Mouse (Mus musculus): ENCODE measurements at regions not wholly inside any gene's neighbourhood (a gene's known extent, or its start where the extent isn't known, plus 50 kb on each side); places are given as distances from the start of the nearest gene placed in this dataset.

- Histone ChIP-seq H3K4me2 (ENCODE audit: low read depth, low read length, severe bottlenecking) (no peak overlapping the region), H3K9ac (ENCODE audit: low read length) (no peak overlapping the region), H3K4me1 (replicated peaks; ENCODE audit: control insufficient read depth, insufficient read depth, low read length) (no peaks in the 10 kb centered on the region), H3K27me3 (ENCODE audit: control insufficient read depth, insufficient read depth, low read length) (no peaks in the 10 kb centered on the region), H3K36me3 (ENCODE audit: control insufficient read depth, insufficient read depth, low read length) (no peaks in the 10 kb centered on the region), H3K9me3 (ENCODE audit: control insufficient read depth, low read length) (no peaks in the 10 kb centered on the region), H3K4me3 (ENCODE audit: low read depth, low read length) (no peak overlapping the region), H3K27ac (ENCODE audit: low read depth, low read length) (no peak overlapping the region)
- no peak for DNase-seq (ENCODE audit: low spot score)
- 63% methylated on average over 3 of the region's 3 CpGs for WGBS
- no peak for ATAC-seq (replicated peaks; ENCODE audit: low FRiP score)
Measured at GRCm38 (mm10) chr16:97234321-97234720, 63.8 kb upstream of the Dscam start.

DNA sequence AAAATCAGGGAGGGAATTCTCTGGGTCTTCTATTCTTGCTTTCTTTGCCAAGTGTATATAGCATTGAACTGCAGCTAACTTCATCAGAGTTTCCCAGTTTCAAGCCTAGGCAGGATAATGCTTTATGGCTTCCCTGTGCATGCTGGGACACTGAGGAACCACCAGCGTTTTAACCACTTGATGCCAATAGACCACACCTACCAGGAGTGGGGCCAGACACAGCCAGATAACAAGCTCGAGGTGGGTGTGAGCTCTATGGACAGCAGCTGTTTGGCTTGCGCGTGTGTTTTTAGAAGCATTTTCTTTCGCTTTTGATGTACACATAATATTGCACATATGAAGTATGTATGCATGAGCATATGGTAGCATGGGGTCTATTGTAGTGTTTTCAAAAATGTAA is 69.1 kb upstream of the Dscam start:
- DNase-seq (ENCODE audit: low spot score) = no peak
- no peak overlapping the region for H3K4me3 ChIP-seq (ENCODE audit: low read depth, low read length)
- 79% methylated on average over 5 of the region's 5 CpGs for WGBS

DNA sequence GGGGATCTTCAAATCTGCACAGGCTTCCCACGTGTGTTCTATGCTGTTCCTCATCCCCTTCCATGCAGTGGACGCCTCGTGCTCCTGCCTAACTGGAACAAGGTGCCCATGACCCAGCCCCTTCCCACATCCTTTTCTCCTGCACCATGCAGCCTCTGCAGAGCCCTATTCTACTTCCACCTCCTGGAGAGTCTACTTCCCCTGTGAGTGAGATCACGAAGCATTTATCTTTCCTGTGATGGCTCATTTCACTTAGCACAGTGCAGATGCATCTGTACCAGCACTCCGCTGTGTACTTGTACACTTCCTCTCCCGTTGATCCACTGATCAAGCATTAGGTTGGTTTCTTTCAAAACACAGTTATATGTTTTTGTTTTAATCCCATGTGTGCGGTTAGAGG is 69.5 kb upstream of the Dscam start:
- no peaks in the 10 kb centered on the region for H3K4me1 ChIP-seq (replicated peaks; ENCODE audit: control insufficient read depth, insufficient read depth, low read length)
- H3K9ac ChIP-seq (ENCODE audit: low read length) = no peak overlapping the region
- H3K4me2 ChIP-seq (ENCODE audit: low read depth, low read length, severe bottlenecking) = no peak overlapping the region
- no peaks in the 10 kb centered on the region for H3K9me3 ChIP-seq (ENCODE audit: control insufficient read depth, low read length)
- H3K36me3 ChIP-seq (ENCODE audit: control insufficient read depth, insufficient read depth, low read length) = no peaks in the 10 kb centered on the region
- no peak overlapping the region for H3K27ac ChIP-seq (ENCODE audit: low read depth, low read length)
- H3K4me3 ChIP-seq (ENCODE audit: low read depth, low read length) = no peak overlapping the region
- WGBS = 83% methylated on average over 7 of the region's 7 CpGs
- no peak for DNase-seq (ENCODE audit: low spot score)
- no peak for ATAC-seq (replicated peaks; ENCODE audit: low FRiP score)
- H3K27me3 ChIP-seq (ENCODE audit: control insufficient read depth, insufficient read depth, low read length) = no peaks in the 10 kb centered on the region

More for the DNA sequence above, 69.1 kb upstream of the Dscam start:
- H3K9ac ChIP-seq (ENCODE audit: low read length) = no peak overlapping the region
- H3K27me3 ChIP-seq (ENCODE audit: control insufficient read depth, insufficient read depth, low read length) = no peaks in the 10 kb centered on the region
- H3K9me3 ChIP-seq (ENCODE audit: control insufficient read depth, low read length) = no peaks in the 10 kb centered on the region
- H3K36me3 ChIP-seq (ENCODE audit: control insufficient read depth, insufficient read depth, low read length) = no peaks in the 10 kb centered on the region
- H3K4me1 ChIP-seq (replicated peaks; ENCODE audit: control insufficient read depth, insufficient read depth, low read length) = no peaks in the 10 kb centered on the region
- H3K4me2 ChIP-seq (ENCODE audit: low read depth, low read length, severe bottlenecking) = no peak overlapping the region
- no peak overlapping the region for H3K27ac ChIP-seq (ENCODE audit: low read depth, low read length)
- ATAC-seq (replicated peaks; ENCODE audit: low FRiP score) = no peak

- no peak for DNase-seq (ENCODE audit: low spot score)
- Histone ChIP-seq H3K4me3 (ENCODE audit: low read depth, low read length) (no peak overlapping the region), H3K9ac (ENCODE audit: low read length) (no peak overlapping the region), H3K27me3 (ENCODE audit: control insufficient read depth, insufficient read depth, low read length) (no peaks in the 10 kb centered on the region), H3K4me2 (ENCODE audit: low read depth, low read length, severe bottlenecking) (no peak overlapping the region), H3K27ac (ENCODE audit: low read depth, low read length) (no peak overlapping the region), H3K36me3 (ENCODE audit: control insufficient read depth, insufficient read depth, low read length) (no peaks in the 10 kb centered on the region), H3K9me3 (ENCODE audit: control insufficient read depth, low read length) (no peaks in the 10 kb centered on the region), H3K4me1 (replicated peaks; ENCODE audit: control insufficient read depth, insufficient read depth, low read length) (no peaks in the 10 kb centered on the region)
- no peak for ATAC-seq (replicated peaks; ENCODE audit: low FRiP score)
- WGBS = 81% methylated on average over 8 of the region's 8 CpGs
Measured at GRCm38 (mm10) chr16:97240859-97241360, 70.4 kb upstream of the Dscam start.

- no peak overlapping the region for H3K27ac ChIP-seq (ENCODE audit: low read depth, low read length)
- H3K9me3 ChIP-seq (ENCODE audit: control insufficient read depth, low read length) = no peaks in the 10 kb centered on the region
- ATAC-seq (replicated peaks; ENCODE audit: low FRiP score) = no peak
- no peak for DNase-seq (ENCODE audit: low spot score)
- no peak overlapping the region for H3K4me3 ChIP-seq (ENCODE audit: low read depth, low read length)
- no peaks in the 10 kb centered on the region for H3K4me1 ChIP-seq (replicated peaks; ENCODE audit: control insufficient read depth, insufficient read depth, low read length)
- no peaks in the 10 kb centered on the region for H3K27me3 ChIP-seq (ENCODE audit: control insufficient read depth, insufficient read depth, low read length)
- no peaks in the 10 kb centered on the region for H3K36me3 ChIP-seq (ENCODE audit: control insufficient read depth, insufficient read depth, low read length)
- H3K4me2 ChIP-seq (ENCODE audit: low read depth, low read length, severe bottlenecking) = no peak overlapping the region
- H3K9ac ChIP-seq (ENCODE audit: low read length) = no peak overlapping the region
Measured at GRCm38 (mm10) chr16:97241639-97242038, 71.1 kb upstream of the Dscam start.

DNA sequence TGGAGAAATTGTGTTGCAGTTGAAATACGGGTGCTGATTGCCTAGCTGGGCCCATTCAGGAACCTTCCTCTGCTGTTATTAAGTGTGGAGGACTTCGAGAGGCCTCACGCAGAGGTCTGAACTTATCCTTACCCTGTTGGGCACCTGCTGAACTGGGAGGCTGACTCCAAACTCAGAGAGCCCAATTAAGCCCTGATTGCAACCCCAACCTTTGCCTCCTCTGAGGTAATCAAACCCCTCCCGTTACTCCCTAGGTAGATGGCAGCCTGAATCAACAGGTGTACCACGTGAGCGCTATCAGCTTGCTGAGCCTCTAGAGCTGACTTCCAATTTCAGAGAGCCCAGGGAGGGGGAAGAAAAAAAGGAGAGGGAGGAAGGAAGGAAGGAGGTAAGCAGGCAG is 79.9 kb upstream of the Dscam start:
- no peaks in the 10 kb centered on the region for H3K27me3 ChIP-seq (ENCODE audit: control insufficient read depth, insufficient read depth, low read length)
- no peak for DNase-seq (ENCODE audit: low spot score)

GRCm38 (mm10) chr16:97252551-97252950 is 82.0 kb upstream of the Dscam start:
- H3K9me3 ChIP-seq (ENCODE audit: control insufficient read depth, low read length) = no peaks in the 10 kb centered on the region
- H3K9ac ChIP-seq (ENCODE audit: low read length) = no peak overlapping the region
- no peak overlapping the region for H3K4me3 ChIP-seq (ENCODE audit: low read depth, low read length)
- WGBS = 81% methylated on average over 1 of the region's 1 CpGs
- ATAC-seq (replicated peaks; ENCODE audit: low FRiP score) (no peak), DNase-seq (ENCODE audit: low spot score) (no peak)
- H3K27ac ChIP-seq (ENCODE audit: low read depth, low read length) = no peak overlapping the region
- H3K36me3 ChIP-seq (ENCODE audit: control insufficient read depth, insufficient read depth, low read length) = no peaks in the 10 kb centered on the region
- no peak overlapping the region for H3K4me2 ChIP-seq (ENCODE audit: low read depth, low read length, severe bottlenecking)
- H3K27me3 ChIP-seq (ENCODE audit: control insufficient read depth, insufficient read depth, low read length) = no peaks in the 10 kb centered on the region
- H3K4me1 ChIP-seq (replicated peaks; ENCODE audit: control insufficient read depth, insufficient read depth, low read length) = no peaks in the 10 kb centered on the region

More for the DNA sequence above, 79.9 kb upstream of the Dscam start:
- Histone ChIP-seq H3K36me3 (ENCODE audit: control insufficient read depth, insufficient read depth, low read length) (no peaks in the 10 kb centered on the region), H3K4me2 (ENCODE audit: low read depth, low read length, severe bottlenecking) (no peak overlapping the region), H3K27ac (ENCODE audit: low read depth, low read length) (no peak overlapping the region), H3K4me3 (ENCODE audit: low read depth, low read length) (no peak overlapping the region), H3K4me1 (replicated peaks; ENCODE audit: control insufficient read depth, insufficient read depth, low read length) (no peaks in the 10 kb centered on the region), H3K9ac (ENCODE audit: low read length) (no peak overlapping the region), H3K9me3 (ENCODE audit: control insufficient read depth, low read length) (no peaks in the 10 kb centered on the region)
- ATAC-seq (replicated peaks; ENCODE audit: low FRiP score) = no peak
- WGBS = 68% methylated on average over 6 of the region's 6 CpGs

- H3K27ac ChIP-seq (ENCODE audit: low read depth, low read length) = no peak overlapping the region
- DNase-seq (ENCODE audit: low spot score) (no peak), ATAC-seq (replicated peaks; ENCODE audit: low FRiP score) (no peak)
- no peaks in the 10 kb centered on the region for H3K4me1 ChIP-seq (replicated peaks; ENCODE audit: control insufficient read depth, insufficient read depth, low read length)
- 55% methylated on average over 2 of the region's 2 CpGs for WGBS
- H3K4me3 ChIP-seq (ENCODE audit: low read depth, low read length) = no peak overlapping the region
- no peak overlapping the region for H3K4me2 ChIP-seq (ENCODE audit: low read depth, low read length, severe bottlenecking)
- no peak overlapping the region for H3K9ac ChIP-seq (ENCODE audit: low read length)
- no peaks in the 10 kb centered on the region for H3K27me3 ChIP-seq (ENCODE audit: control insufficient read depth, insufficient read depth, low read length)
- no peaks in the 10 kb centered on the region for H3K9me3 ChIP-seq (ENCODE audit: control insufficient read depth, low read length)
- no peaks in the 10 kb centered on the region for H3K36me3 ChIP-seq (ENCODE audit: control insufficient read depth, insufficient read depth, low read length)
Measured at GRCm38 (mm10) chr16:97252997-97253635, 82.6 kb upstream of the Dscam start.

DNA sequence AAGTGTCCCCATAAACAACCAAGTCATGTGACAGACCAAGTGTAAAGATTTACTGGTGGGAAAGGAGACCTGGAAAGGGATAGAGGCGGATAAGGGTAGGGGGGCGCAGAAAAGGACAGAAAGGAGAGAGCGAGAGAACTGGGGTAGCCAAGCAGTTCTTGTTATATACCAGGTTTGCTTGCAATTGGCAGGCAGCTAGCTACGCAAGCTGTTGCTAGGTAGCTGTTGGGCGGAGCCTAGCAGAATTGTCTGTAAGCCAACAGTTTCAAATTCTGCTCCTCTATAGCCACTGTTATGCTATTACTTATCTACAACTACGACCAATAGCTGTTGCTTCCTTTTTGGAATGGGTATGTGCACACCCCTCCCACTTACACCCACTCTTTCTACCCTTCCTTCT is 88.3 kb upstream of the Dscam start:
- no peak overlapping the region for H3K4me3 ChIP-seq (ENCODE audit: low read depth, low read length)
- no peak overlapping the region for H3K9ac ChIP-seq (ENCODE audit: low read length)
- H3K9me3 ChIP-seq (ENCODE audit: control insufficient read depth, low read length) = no peaks in the 10 kb centered on the region
- no peaks in the 10 kb centered on the region for H3K36me3 ChIP-seq (ENCODE audit: control insufficient read depth, insufficient read depth, low read length)
- 91% methylated on average over 6 of the region's 6 CpGs for WGBS
- H3K27me3 ChIP-seq (ENCODE audit: control insufficient read depth, insufficient read depth, low read length) = no peaks in the 10 kb centered on the region
- DNase-seq (ENCODE audit: low spot score) = no peak
- H3K4me2 ChIP-seq (ENCODE audit: low read depth, low read length, severe bottlenecking) = no peak overlapping the region
- ATAC-seq (replicated peaks; ENCODE audit: low FRiP score) = no peak
- H3K27ac ChIP-seq (ENCODE audit: low read depth, low read length) = no peak overlapping the region
- H3K4me1 ChIP-seq (replicated peaks; ENCODE audit: control insufficient read depth, insufficient read depth, low read length) = no peaks in the 10 kb centered on the region

Measured in forebrain, embryonic 11.5 days (tissue).